Mouse (Mus musculus) kidney, postnatal 0 days (tissue): ENCODE measurements around the gene Tctex1d2. TPM values are rescaled to one million over a fixed set of nuclear protein-coding genes. Genes with fewer than 3 reads are reported as not detected.

Experiments
- ATAC-seq: fragments of 200-750 bp; cut with Nextera tagmentation; replicated peaks from 2 replicates; pipeline ENCODE4 v1.8.0; 2017; ENCODE audit warnings: low read depth, moderate number of reproducible peaks, moderate TSS enrichment, moderate library complexity; ENCODE audit not compliant: low FRiP score
- DNase-seq: peaks from one replicate; pipeline ENCODE4 v3.0.0-alpha.2; 2016; ENCODE audit warnings: low spot score
- H3K27ac ChIP-seq: fragments of 300-500 bp; sonication (generic); 2 replicates; pipeline ENCODE4 v1.5.1; 2014; ENCODE audit warnings: mild to moderate bottlenecking
- H3K27me3 ChIP-seq: fragments of 300-500 bp; sonication (generic); 2 replicates; pipeline ENCODE4 v1.6.1; 2014; ENCODE audit warnings: low read length, mixed read lengths; ENCODE audit not compliant: insufficient read depth
- H3K36me3 ChIP-seq: fragments of 300-500 bp; sonication (generic); 2 replicates; pipeline ENCODE4 v1.6.1; 2014; ENCODE audit warnings: low read length, mixed read lengths; ENCODE audit not compliant: insufficient read depth
- H3K4me1 ChIP-seq: fragments of 300-500 bp; sonication (generic); replicated peaks from 2 replicates; pipeline ENCODE4 v1.6.1; 2014; ENCODE audit warnings: antibody characterized with exemption, low read length, mixed read lengths; ENCODE audit not compliant: insufficient read depth
- H3K4me2 ChIP-seq: fragments of 300-500 bp; sonication (generic); 2 replicates; pipeline ENCODE4 v1.6.1; 2014; ENCODE audit warnings: mild to moderate bottlenecking, low read length, moderate library complexity, mixed read lengths
- H3K4me3 ChIP-seq: fragments of 300-500 bp; sonication (generic); replicated peaks from 2 replicates; pipeline ENCODE4 v1.5.1; 2014; ENCODE audit warnings: low read depth, low read length
- H3K9ac ChIP-seq: fragments of 300-500 bp; sonication (generic); 2 replicates; pipeline ENCODE4 v1.6.1; 2014; ENCODE audit warnings: low read depth, low read length
- H3K9me3 ChIP-seq: fragments of 300-500 bp; sonication (generic); replicated peaks from 2 replicates; pipeline ENCODE4 v1.6.1; 2016; ENCODE audit warnings: low read length, inconsistent platforms, mixed read lengths
- CTCF ChIP-seq: IDR thresholded peaks from 2 replicates; pipeline ENCODE4 v1.5.1; 2016; ENCODE audit warnings: antibody characterized with exemption, low read depth, mild to moderate bottlenecking, moderate library complexity
- WGBS: fragments of 180-500 bp; shearing (Covaris S2); extraction: QIAGEN DNeasy Blood & Tissue Kit; methylation state at CpG from one replicate; pipeline ENCODE4 v1.1.7; 2014; 5-methylcytosine and 5-hydroxymethylcytosine counted together
- polyA plus RNA-seq: library from polyadenylated mRNA; unstranded; fragments of >200 nt; fragmentation: Nextera tagmentation; extraction: Ambion mirVana; gene quantifications from 2 replicates; pipeline ENCODE4 v1.2.1, GENCODE M21; 2015

Gene Tctex1d2
- polyA plus RNA-seq, 1 experiment from 2014 or later, result 45.1 TPM

- no peak for ATAC-seq
- Histone ChIP-seq H3K9ac (no peak overlapping the region), H3K4me1 (no peaks in the 10 kb centered on the region), H3K36me3 (0 out of 2 replicates have a peak, but pooled peaks cover 7% of the 10 kb centered on the region), H3K9me3 (no peaks in the 10 kb centered on the region), H3K4me3 (no peak overlapping the region), H3K27ac (no peak overlapping the region), H3K4me2 (no peak overlapping the region), H3K27me3 (no peaks in the 10 kb centered on the region)
- DNase-seq, result peak; percentile 12
- WGBS, result 47% methylated on average over 4 of the region's 4 CpGs
- TF ChIP-seq CTCF, result peak; percentile 36; the same call in 1 of the 2 replicates
These were observed 41.0 kb downstream of the Tctex1d2 start for GRCm38 (mm10) chr16:32460518-32460917.

- no peak for ATAC-seq
- no peak for DNase-seq
- no peak overlapping the region for H3K27ac ChIP-seq
These were observed 42.2 kb downstream of the Tctex1d2 start for GRCm38 (mm10) chr16:32461713-32462112.

GRCm38 (mm10) chr16:32462950-32463349 is 43.4 kb downstream of the Tctex1d2 start:
- no peak for TF ChIP-seq CTCF
- Histone ChIP-seq H3K36me3 (0 out of 2 replicates have a peak, but pooled peaks cover 11% of the 10 kb centered on the region), H3K4me1 (no peaks in the 10 kb centered on the region), H3K9me3 (no peaks in the 10 kb centered on the region), H3K4me3 (no peak overlapping the region), H3K27me3 (no peaks in the 10 kb centered on the region), H3K4me2 (no peak overlapping the region), H3K27ac (no peak overlapping the region), H3K9ac (no peak overlapping the region)
- DNase-seq (no peak), ATAC-seq (no peak)
- 91% methylated on average over 16 of the region's 16 CpGs for WGBS

More at GRCm38 (mm10) chr16:32461713-32462112, 42.2 kb downstream of the Tctex1d2 start:
- Histone ChIP-seq H3K9me3 (no peaks in the 10 kb centered on the region), H3K4me3 (no peak overlapping the region), H3K4me2 (no peak overlapping the region), H3K27me3 (no peaks in the 10 kb centered on the region), H3K9ac (no peak overlapping the region), H3K36me3 (0 out of 2 replicates have a peak, but pooled peaks cover 11% of the 10 kb centered on the region), H3K4me1 (no peaks in the 10 kb centered on the region)
- no peak for TF ChIP-seq CTCF
- 76% methylated on average over 5 of the region's 5 CpGs for WGBS

GRCm38 (mm10) chr16:32463426-32463825 is 43.9 kb downstream of the Tctex1d2 start:
- TF ChIP-seq CTCF, result no peak
- H3K27me3 ChIP-seq, result no peaks in the 10 kb centered on the region
- 88% methylated on average over 2 of the region's 2 CpGs for WGBS
- H3K4me3 ChIP-seq, result no peak overlapping the region
- no peaks in the 10 kb centered on the region for H3K9me3 ChIP-seq
- H3K36me3 ChIP-seq, result 0 out of 2 replicates have a peak, but pooled peaks cover 11% of the 10 kb centered on the region
- no peak overlapping the region for H3K9ac ChIP-seq
- no peak overlapping the region for H3K4me2 ChIP-seq
- DNase-seq (no peak), ATAC-seq (no peak)
- no peak overlapping the region for H3K27ac ChIP-seq
- no peaks in the 10 kb centered on the region for H3K4me1 ChIP-seq

- no peak overlapping the region for H3K4me3 ChIP-seq
- WGBS, result 0% methylated on average over 1 of the region's 1 CpGs
These were observed 45.4 kb downstream of the Tctex1d2 start for GRCm38 (mm10) chr16:32464908-32465307.

GRCm38 (mm10) chr16:32468488-32468887 is 49.0 kb downstream of the Tctex1d2 start:
- no peaks in the 10 kb centered on the region for H3K9me3 ChIP-seq
- no peak overlapping the region for H3K9ac ChIP-seq
- no peak overlapping the region for H3K27ac ChIP-seq
- DNase-seq, result no peak
- WGBS, result 88% methylated on average over 3 of the region's 3 CpGs
- no peak for ATAC-seq
- no peak overlapping the region for H3K4me2 ChIP-seq
- H3K4me3 ChIP-seq, result no peak overlapping the region
- TF ChIP-seq CTCF, result no peak
- no peaks in the 10 kb centered on the region for H3K27me3 ChIP-seq
- no peaks in the 10 kb centered on the region for H3K4me1 ChIP-seq
- H3K36me3 ChIP-seq, result 0 out of 2 replicates have a peak, but pooled peaks cover 26% of the 10 kb centered on the region

More at GRCm38 (mm10) chr16:32464908-32465307, 45.4 kb downstream of the Tctex1d2 start:
- no peak for DNase-seq
- no peaks in the 10 kb centered on the region for H3K9me3 ChIP-seq
- no peak overlapping the region for H3K9ac ChIP-seq
- no peak for TF ChIP-seq CTCF
- no peaks in the 10 kb centered on the region for H3K4me1 ChIP-seq
- H3K4me2 ChIP-seq, result no peak overlapping the region
- H3K36me3 ChIP-seq, result 0 out of 2 replicates have a peak, but pooled peaks cover 14% of the 10 kb centered on the region
- no peaks in the 10 kb centered on the region for H3K27me3 ChIP-seq
- no peak for ATAC-seq
- no peak overlapping the region for H3K27ac ChIP-seq
